Mouse (Mus musculus) ovary, adult 10 weeks (tissue): ENCODE results near the gene Gm49336. TPM values are rescaled to one million over a fixed set of nuclear protein-coding genes. Genes with fewer than 3 reads are reported as not detected.

Source experiments
- polyA plus RNA-seq: library from polyadenylated mRNA; stranded (reverse); fragments of 350-450 nt; fragmentation: Illumina TruSeq; extraction: RNeasy Lipid Tissue Mini Kit (QIAGEN cat#74804); gene quantifications from one replicate; pipeline ENCODE4 v1.2.3, GENCODE M21; 2014

Gm49336 gene
- polyA plus RNA-seq, result 138 TPM

GRCm38 (mm10) chr14:60251281-60252003, at the start of gene Gm49336, which contains the start of gene Nupl1:
Gene Gm49336, minus strand, starts transcription at chr14:60251507.
Gene Nupl1, minus strand, starts transcription at chr14:60251431.

GRCm38 (mm10) chr14:60264990-60265876, 13.9 kb upstream of the Gm49336 start, which contains the start of gene Mtmr6:
Gene Mtmr6, plus strand, starts transcription at chr14:60265228.

GRCm38 (mm10) chr14:60196884-60197283, 54.4 kb downstream of the Gm49336 start, which contains the start of gene Atp8a2:
Gene Atp8a2, minus strand, starts transcription at chr14:60197179.

Other genes with a start within 250 kb of the Gm49336 start
- 1.2 TPM for gene Atp8a2, start 54.3 kb downstream of the Gm49336 start, polyA plus RNA-seq
- gene Nupl1, start 76 bp downstream of the Gm49336 start, polyA plus RNA-seq, result not detected
- gene Mtmr6, start 13.7 kb upstream of the Gm49336 start, polyA plus RNA-seq, result 104 TPM
- 1.1 TPM for gene Amer2, start 121.8 kb upstream of the Gm49336 start, polyA plus RNA-seq